Mouse (Mus musculus): ENCODE results near the gene Gm10229. TPM values are rescaled to one million over a fixed set of nuclear protein-coding genes. Genes with fewer than 3 reads are reported as not detected.

Gm10229 gene
- not detected in 2 replicates for polyA plus RNA-seq (2012; rRNA removed)

DNA sequence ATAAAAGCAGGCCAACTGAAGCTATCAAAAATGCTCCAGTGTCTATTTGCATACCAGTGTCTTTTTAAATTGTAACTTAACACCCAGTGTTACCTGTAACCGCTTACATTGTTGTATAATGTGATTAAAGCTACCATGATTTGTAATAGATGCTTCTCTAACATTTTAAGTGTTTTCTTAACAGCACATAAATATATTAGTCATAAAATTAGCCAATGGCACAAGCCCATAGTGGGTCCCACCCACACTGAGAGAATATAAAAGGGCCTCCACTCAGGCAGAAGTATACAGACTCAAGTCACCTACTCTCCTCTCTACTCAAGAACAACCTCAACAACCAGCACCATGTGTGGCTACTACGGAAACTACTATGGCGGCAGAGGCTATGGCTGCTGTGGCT lies at the start of gene Gm10229:
TSS of gene Gm10229 (plus strand) at position 301 of the 400 bp plus-strand sequence.

DNA sequence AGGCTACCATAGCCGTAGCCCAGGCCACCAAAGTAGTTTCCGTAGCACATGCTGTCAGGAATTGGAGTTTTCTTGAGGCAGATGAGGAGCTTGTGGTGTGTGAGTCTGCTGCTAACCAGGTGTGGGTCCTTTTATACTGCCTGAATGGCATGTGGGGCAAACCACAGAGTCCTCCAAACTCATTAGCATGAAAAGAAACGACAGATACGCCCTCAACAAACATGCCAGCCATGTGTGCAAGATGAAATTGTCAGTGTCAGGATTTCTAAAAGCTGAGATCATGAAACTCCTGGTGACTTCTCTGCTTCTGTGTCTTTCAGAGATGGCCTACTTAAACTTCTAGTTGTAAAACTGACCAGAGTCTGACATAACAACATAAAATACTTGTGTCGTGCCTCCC lies 4.4 kb upstream of the Gm10229 start, which contains the start of gene Krtap22-2:
TSS of gene Krtap22-2 (minus strand) at position 101 of the 400 bp plus-strand sequence.

DNA sequence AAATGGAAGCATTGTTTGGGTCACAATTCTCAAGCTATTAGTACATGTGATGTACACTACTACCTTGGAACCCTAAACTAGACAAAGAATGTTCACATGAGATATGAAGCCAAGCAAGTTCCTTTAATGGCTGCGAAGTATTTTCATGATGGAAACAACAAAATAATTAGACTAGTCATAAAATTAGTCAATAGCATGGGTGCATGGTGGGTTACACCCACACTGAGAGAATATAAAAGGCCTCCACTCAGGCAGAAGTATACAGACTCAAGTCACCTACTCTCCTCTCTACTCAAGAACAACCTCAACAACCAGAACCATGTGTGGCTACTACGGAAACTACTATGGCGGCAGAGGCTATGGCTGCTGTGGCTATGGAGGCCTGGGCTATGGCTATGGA lies 16.3 kb downstream of the Gm10229 start, which contains the start of gene Krtap6-1:
TSS of gene Krtap6-1 (plus strand) at position 301 of the 400 bp plus-strand sequence.

DNA sequence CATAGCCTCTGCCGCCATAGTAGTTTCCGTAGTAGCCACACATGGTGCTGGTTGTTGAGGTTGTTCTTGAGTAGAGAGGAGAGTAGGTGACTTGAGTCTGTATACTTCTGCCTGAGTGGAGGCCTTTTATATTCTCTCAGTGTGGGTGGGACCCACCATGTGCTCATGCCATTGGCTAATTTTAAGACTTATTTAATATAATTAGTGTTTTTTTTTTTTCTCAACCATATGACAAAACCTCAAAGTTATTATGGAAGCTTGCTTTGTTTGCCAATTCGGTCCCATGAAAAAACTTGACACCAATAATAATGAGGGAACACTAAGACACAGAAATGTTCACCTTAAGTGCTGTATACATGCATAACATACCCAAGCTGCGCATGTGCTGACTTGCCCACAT lies 26.3 kb downstream of the Gm10229 start, which contains the start of gene Gm10228:
TSS of gene Gm10228 (minus strand) at position 101 of the 400 bp plus-strand sequence.

DNA sequence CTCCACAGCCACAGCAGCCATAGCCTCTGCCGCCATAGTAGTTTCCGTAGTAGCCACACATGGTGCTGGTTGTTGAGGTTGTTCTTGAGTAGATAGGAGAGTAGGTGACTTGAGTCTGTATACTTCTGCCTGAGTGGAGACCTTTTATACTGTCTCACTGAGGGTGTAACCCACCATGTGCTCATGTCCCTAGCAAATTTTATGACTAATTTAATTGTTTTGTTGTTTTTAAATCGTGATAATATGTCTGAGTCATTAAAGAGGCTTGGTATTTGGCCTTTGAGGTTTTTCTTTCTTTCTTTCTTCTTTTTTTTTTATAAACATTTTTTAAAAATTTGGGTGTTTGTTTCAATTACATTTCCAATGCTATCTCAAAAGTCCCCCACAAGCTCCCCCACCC lies 32.7 kb downstream of the Gm10229 start, which contains the start of gene Krtap6-5:
TSS of gene Krtap6-5 (minus strand) at position 101 of the 400 bp plus-strand sequence.

DNA sequence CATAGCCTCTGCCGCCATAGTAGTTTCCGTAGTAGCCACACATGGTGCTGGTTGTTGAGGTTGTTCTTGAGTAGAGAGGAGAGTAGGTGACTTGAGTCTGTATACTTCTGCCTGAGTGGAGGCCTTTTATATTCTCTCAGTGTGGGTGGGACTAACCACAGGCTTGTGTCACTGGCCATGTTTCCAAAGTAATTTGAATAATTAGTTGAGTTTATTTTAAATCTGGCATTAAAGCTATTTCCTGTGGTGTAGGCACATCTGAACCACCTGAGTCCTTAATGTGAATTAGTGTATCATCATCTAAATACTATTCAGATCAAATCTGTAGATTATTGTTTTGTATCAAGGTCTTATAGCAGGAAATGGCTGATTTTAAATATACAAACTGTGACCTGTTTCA lies 48.8 kb downstream of the Gm10229 start, which contains the start of gene 1110025L11Rik:
TSS of gene 1110025L11Rik (minus strand) at position 101 of the 400 bp plus-strand sequence.

Other genes starting within 250 kb of the Gm10229 start
- not detected in 2 replicates for gene 2310057N15Rik, start 241.1 kb upstream of the Gm10229 start, polyA plus RNA-seq (2012; rRNA removed)
- gene Gm5965, start 237.4 kb upstream of the Gm10229 start, polyA plus RNA-seq (2012; rRNA removed), result not detected in 2 replicates
- gene Gm20741, start 203.1 kb upstream of the Gm10229 start, polyA plus RNA-seq (2012; rRNA removed), result not detected in 2 replicates
- gene Krtap15, start 195.1 kb upstream of the Gm10229 start, polyA plus RNA-seq (2012; rRNA removed), result not detected in 2 replicates
- not detected in 2 replicates for gene Krtap14, start 189.1 kb upstream of the Gm10229 start, polyA plus RNA-seq (2012; rRNA removed)
- not detected in 2 replicates for gene Krtap19-1, start 145.9 kb upstream of the Gm10229 start, polyA plus RNA-seq (2012; rRNA removed)
- not detected in 2 replicates for gene Krtap19-2, start 141.0 kb upstream of the Gm10229 start, polyA plus RNA-seq (2012; rRNA removed)
- not detected in 2 replicates for gene Krtap19-3, start 137.2 kb upstream of the Gm10229 start, polyA plus RNA-seq (2012; rRNA removed)
- not detected in 2 replicates for gene Krtap19-4, start 130.2 kb upstream of the Gm10229 start, polyA plus RNA-seq (2012; rRNA removed)
- gene Krtap19-5, start 118.8 kb upstream of the Gm10229 start, polyA plus RNA-seq (2012; rRNA removed), result not detected in 2 replicates
- gene Krtap19-9b, start 83.0 kb upstream of the Gm10229 start, polyA plus RNA-seq (2012; rRNA removed), result not detected in 2 replicates
- not detected in 2 replicates for gene Krtap16-3, start 52.4 kb upstream of the Gm10229 start, polyA plus RNA-seq (2012; rRNA removed)
- not detected in 2 replicates for gene Krtap22-2, start 4.5 kb upstream of the Gm10229 start, polyA plus RNA-seq (2012; rRNA removed)
- gene Krtap6-1, start 16.4 kb downstream of the Gm10229 start, polyA plus RNA-seq (2012; rRNA removed), result not detected in 2 replicates
- not detected in 2 replicates for gene Gm10228, start 26.2 kb downstream of the Gm10229 start, polyA plus RNA-seq (2012; rRNA removed)
- not detected in 2 replicates for gene Krtap6-5, start 32.6 kb downstream of the Gm10229 start, polyA plus RNA-seq (2012; rRNA removed)
- not detected in 2 replicates for gene 1110025L11Rik, start 48.7 kb downstream of the Gm10229 start, polyA plus RNA-seq (2012; rRNA removed)
- not detected in 2 replicates for gene Krtap6-3, start 68.7 kb downstream of the Gm10229 start, polyA plus RNA-seq (2012; rRNA removed)
- gene Gm6358, start 125.6 kb downstream of the Gm10229 start, polyA plus RNA-seq (2012; rRNA removed), result not detected in 2 replicates
- gene Gm10061, start 135.8 kb downstream of the Gm10229 start, polyA plus RNA-seq (2012; rRNA removed), result not detected in 2 replicates
- not detected in 2 replicates for gene Gm9789, start 142.7 kb downstream of the Gm10229 start, polyA plus RNA-seq (2012; rRNA removed)
- not detected in 2 replicates for gene Gm7735, start 154.2 kb downstream of the Gm10229 start, polyA plus RNA-seq (2012; rRNA removed)
- gene 1110057P08Rik, start 159.5 kb downstream of the Gm10229 start, polyA plus RNA-seq (2012; rRNA removed), result not detected in 2 replicates
- not detected in 2 replicates for gene Krtap20-2, start 190.6 kb downstream of the Gm10229 start, polyA plus RNA-seq (2012; rRNA removed)

All from central nervous system, embryonic 11.5 days (tissue).